Mouse (Mus musculus) effector memory CD4-positive, alpha-beta T cell, adult 5 months (primary cell): ENCODE measurements around the gene Def8. TPM values are rescaled to one million over a fixed set of nuclear protein-coding genes. Genes with fewer than 3 reads are reported as not detected.

Experiments
- polyA plus RNA-seq: library from polyadenylated mRNA; unstranded; fragments of 100-300 nt; shearing (Covaris generic); gene quantifications from one replicate; pipeline ENCODE4 v1.2.1, GENCODE M21; 2017

Def8 gene
- 10.2 TPM for polyA plus RNA-seq

GRCm38 (mm10) chr8:123423441-123423840, at the start of gene Def8:
TSS of gene Def8 (plus strand) at chr8:123423527.

DNA sequence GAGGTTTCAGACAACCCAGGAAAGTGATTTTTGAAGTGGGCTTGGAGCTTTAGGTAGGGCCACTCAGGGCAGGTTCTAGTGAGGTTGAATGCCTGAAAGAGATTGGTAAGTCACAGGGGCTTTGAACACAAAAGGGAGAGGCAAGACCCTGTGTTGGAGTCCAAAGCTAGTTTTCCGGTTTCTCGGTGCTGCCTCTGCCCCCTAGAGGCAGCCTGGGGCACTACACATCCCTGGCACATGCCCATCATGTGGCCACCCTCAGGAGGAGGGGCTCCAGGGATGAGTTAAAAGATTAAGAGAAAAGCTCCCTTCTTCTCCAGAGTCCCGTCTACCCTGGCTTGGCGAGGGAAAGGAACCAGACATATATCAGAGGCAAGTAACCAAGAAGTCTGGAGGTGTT, 16.5 kb upstream of the Def8 start, which contains the start of gene Mc1r:
Gene Mc1r (plus strand): TSS at position 322 of the 400 bp plus-strand sequence.

GRCm38 (mm10) chr8:123411246-123411645, 12.1 kb upstream of the Def8 start, which contains the start of gene Tubb3:
TSS of gene Tubb3 (plus strand) at chr8:123411424.

DNA sequence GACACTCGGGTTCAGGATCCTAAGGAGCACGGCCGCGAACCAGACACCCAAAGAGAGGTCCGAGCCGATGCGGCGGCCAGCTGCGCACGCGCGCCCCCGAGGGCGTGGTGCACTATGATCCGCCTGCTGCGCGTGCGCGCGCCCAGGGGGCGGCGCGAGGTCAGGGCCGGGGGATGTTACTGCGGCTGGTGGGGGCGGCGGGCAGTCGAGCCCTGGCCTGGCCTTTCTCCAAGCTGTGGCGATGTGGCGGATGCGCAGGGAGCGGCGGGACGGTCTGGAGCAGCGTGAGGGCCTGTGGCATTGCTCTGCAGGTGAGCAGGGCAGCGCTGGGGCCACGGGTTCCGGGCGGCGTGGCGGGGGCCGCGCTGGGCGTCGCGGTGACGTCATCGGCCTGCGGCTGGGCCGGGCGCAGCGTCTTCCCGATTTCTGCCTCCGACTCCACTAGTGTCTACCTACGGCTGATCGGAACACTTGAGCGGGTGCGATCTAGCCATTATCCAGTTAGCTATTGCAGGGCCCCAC, 54.5 kb downstream of the Def8 start, which contains the start of gene Afg3l1:
Gene Afg3l1 (plus strand): TSS at position 167 of the 522 bp plus-strand sequence.

Other genes with a start within 250 kb of the Def8 start
- gene Dpep1, start 237.3 kb upstream of the Def8 start, polyA plus RNA-seq, result not detected
- 129 TPM for gene Chmp1a, start 210.8 kb upstream of the Def8 start, polyA plus RNA-seq
- gene Spata33, start 210.7 kb upstream of the Def8 start, polyA plus RNA-seq, result not detected
- gene Cdk10, start 198.7 kb upstream of the Def8 start, polyA plus RNA-seq, result 18.5 TPM
- gene Spata2l, start 187.3 kb upstream of the Def8 start, polyA plus RNA-seq, result 7.1 TPM
- 28.2 TPM for gene Zfp276, start 169.3 kb upstream of the Def8 start, polyA plus RNA-seq
- gene Vps9d1, start 169.2 kb upstream of the Def8 start, polyA plus RNA-seq, result 16.4 TPM
- gene Fanca, start 105.0 kb upstream of the Def8 start, polyA plus RNA-seq, result 5.9 TPM
- not detected for gene Spire2, start 90.8 kb upstream of the Def8 start, polyA plus RNA-seq
- 376 TPM for gene Tcf25, start 49.8 kb upstream of the Def8 start, polyA plus RNA-seq
- gene Mc1r, start 16.4 kb upstream of the Def8 start, polyA plus RNA-seq, result not detected
- 0.62 TPM for gene Tubb3, start 12.1 kb upstream of the Def8 start, polyA plus RNA-seq
- 76.2 TPM for gene Afg3l1, start 54.4 kb downstream of the Def8 start, polyA plus RNA-seq
- 0.34 TPM for gene Dbndd1, start 91.9 kb downstream of the Def8 start, polyA plus RNA-seq
- 5.0 TPM for gene Gas8, start 95.3 kb downstream of the Def8 start, polyA plus RNA-seq
- gene Rhou, start 230.4 kb downstream of the Def8 start, polyA plus RNA-seq, result not detected